Mouse (Mus musculus) ovary, postnatal 10 days (tissue): ENCODE results near the gene Tns1.

Experiments used
- DNase-seq: peaks from one replicate; pipeline ENCODE4 v3.0.0; 2022; ENCODE audit warnings: low spot score

The Tns1 gene

GRCm38 (mm10) chr1:74012706-74013105, 111.5 kb downstream of the Tns1 start:
- no peak for DNase-seq

- no peak for DNase-seq
Observed at GRCm38 (mm10) chr1:74009495-74009894, 114.8 kb downstream of the Tns1 start.

GRCm38 (mm10) chr1:74008966-74009365, 115.3 kb downstream of the Tns1 start:
- no peak for DNase-seq

- no peak for DNase-seq
Observed at GRCm38 (mm10) chr1:74008498-74008897, 115.8 kb downstream of the Tns1 start.

GRCm38 (mm10) chr1:74007398-74008050, 116.7 kb downstream of the Tns1 start:
- no peak for DNase-seq

GRCm38 (mm10) chr1:74005020-74005419, 119.2 kb downstream of the Tns1 start:
- DNase-seq = no peak

- DNase-seq = no peak
Observed at GRCm38 (mm10) chr1:74003723-74004122, 120.5 kb downstream of the Tns1 start.

- no peak for DNase-seq
Observed at GRCm38 (mm10) chr1:74001449-74001820, 122.8 kb downstream of the Tns1 start.

- no peak for DNase-seq
Observed at GRCm38 (mm10) chr1:74000810-74001448, 123.3 kb downstream of the Tns1 start.

- DNase-seq = no peak
Observed at GRCm38 (mm10) chr1:74000191-74000651, 124.0 kb downstream of the Tns1 start.

- DNase-seq = no peak
Observed at GRCm38 (mm10) chr1:73999533-73999932, 124.7 kb downstream of the Tns1 start.

GRCm38 (mm10) chr1:73998925-73999375, 125.3 kb downstream of the Tns1 start:
- no peak for DNase-seq

GRCm38 (mm10) chr1:73998131-73998865, 126.0 kb downstream of the Tns1 start:
- DNase-seq = no peak

GRCm38 (mm10) chr1:73997341-73997740, 126.9 kb downstream of the Tns1 start:
- no peak for DNase-seq

GRCm38 (mm10) chr1:73996650-73997049, 127.6 kb downstream of the Tns1 start:
- DNase-seq = no peak

GRCm38 (mm10) chr1:73996209-73996608, 128.0 kb downstream of the Tns1 start:
- DNase-seq = no peak

- DNase-seq = no peak
Observed at GRCm38 (mm10) chr1:73995063-73995810, 129.0 kb downstream of the Tns1 start.

- DNase-seq = no peak
Observed at GRCm38 (mm10) chr1:73993901-73994426, 130.3 kb downstream of the Tns1 start.

GRCm38 (mm10) chr1:73993279-73993678, 131.0 kb downstream of the Tns1 start:
- no peak for DNase-seq

- DNase-seq = no peak
Observed at GRCm38 (mm10) chr1:73992201-73992938, 131.9 kb downstream of the Tns1 start.

- no peak for DNase-seq
Observed at GRCm38 (mm10) chr1:73991226-73991625, 133.0 kb downstream of the Tns1 start.
